9 mouse cellular contexts compared by ENCODE assay signal in the genomic region with DNA sequence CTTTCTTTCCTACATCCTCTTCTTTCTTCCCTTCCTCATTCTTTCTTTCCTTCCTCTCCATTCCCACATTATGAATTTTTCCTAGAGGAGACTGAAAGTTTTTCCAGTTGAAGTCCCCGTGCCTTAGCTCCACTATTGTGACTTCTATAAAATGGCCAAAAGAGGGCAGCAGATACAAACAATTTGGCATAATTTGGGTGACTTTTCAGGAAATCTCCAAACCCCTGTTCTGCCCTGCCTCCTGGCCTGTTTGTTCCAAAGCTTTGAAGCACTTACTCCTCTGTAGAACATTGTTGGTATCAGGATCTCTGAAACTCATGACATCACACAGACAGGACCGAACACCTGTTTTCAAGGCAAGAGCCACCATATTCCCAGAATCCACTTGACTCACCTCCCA.
DNase-seq lines count a peak whose midpoint lies in the region; ATAC-seq and TF ChIP-seq lines count a peak whose summit lies in the region.
"Had no signal": no experiment of that assay in that cellular context is flagged by ENCODE, and none has a peak within 500 bp of the region (broad histone marks: within the 10 kb centered on the region; RNA-seq: fewer than 3 reads in every experiment).

No protein-coding gene starts in this region.

- WGBS in forebrain, postnatal 0 days, result 60% methylated on average over 2 of the region's 2 CpGs

- no peaks in the 10 kb centered on the region for H3K36me3 ChIP-seq in forebrain, postnatal 0 days (ENCODE audit: insufficient read depth)

- no peak overlapping the region for H3K27ac ChIP-seq in forebrain, postnatal 0 days (ENCODE audit: low read depth, low read length)

- no peak overlapping the region for H3K4me3 ChIP-seq in forebrain, postnatal 0 days (ENCODE audit: low read depth, low read length)
- H3K4me3 ChIP-seq: megakaryocyte, embryonic 14.5 days had no signal

- peak; percentile 6 for DNase-seq in heart, postnatal 4 days
- no peak for DNase-seq in heart, adult 9 months (ENCODE audit: low spot score in 2 of 2)
- DNase-seq in testis, postnatal 14 days (ENCODE audit: low spot score), result peak; percentile 3
- no peak for DNase-seq in testis, postnatal 10 days (ENCODE audit: low spot score)
- DNase-seq in forebrain, postnatal 0 days, result peak; percentile 49
- peak; percentile 6 for DNase-seq in telencephalon, adult 2 months (ENCODE audit: low read depth, low spot score)
- DNase-seq in lung, adult 18-20 months, result no peak
- DNase-seq in thymus, postnatal 25 days, result no peak

- H3K9me3 ChIP-seq in forebrain, postnatal 0 days (ENCODE audit: low read length), result no peaks in the 10 kb centered on the region
- H3K9me3 ChIP-seq: megakaryocyte, embryonic 14.5 days had no signal

- TF ChIP-seq CTCF in forebrain, postnatal 0 days (IDR thresholded peaks at IDR 0.05; ENCODE audit: low read depth), result peak; percentile 46

- H3K9ac ChIP-seq in forebrain, postnatal 0 days, result no peak overlapping the region

- H3K27me3 ChIP-seq in forebrain, postnatal 0 days (ENCODE audit: insufficient read depth, low read length), result no peaks in the 10 kb centered on the region
- H3K27me3 ChIP-seq: megakaryocyte, embryonic 14.5 days had no signal

- ATAC-seq in forebrain, postnatal 0 days, result peak; percentile 40; the same call in 1 of the 2 replicates

- no peak overlapping the region for H3K4me2 ChIP-seq in forebrain, postnatal 0 days (ENCODE audit: low read depth)

- H3K4me1 ChIP-seq in forebrain, postnatal 0 days (ENCODE audit: insufficient read depth), result no peaks in the 10 kb centered on the region
- H3K4me1 ChIP-seq: megakaryocyte, embryonic 14.5 days had no signal

Comparison
In these comparisons a context has a peak if more than half of its experiments do, and no peak if none do; other contexts are left out.
1. DNase-seq: peak in heart, postnatal 4 days (single experiment), testis, postnatal 14 days (single experiment), forebrain, postnatal 0 days (single experiment) and telencephalon, adult 2 months (single experiment); none in heart, adult 9 months (0 of 2), testis, postnatal 10 days (single experiment), lung, adult 18-20 months (0 of 2) and thymus, postnatal 25 days (single experiment).